Mouse (Mus musculus): Measurements from ENCODE around the gene Cacna1s.

DNA sequence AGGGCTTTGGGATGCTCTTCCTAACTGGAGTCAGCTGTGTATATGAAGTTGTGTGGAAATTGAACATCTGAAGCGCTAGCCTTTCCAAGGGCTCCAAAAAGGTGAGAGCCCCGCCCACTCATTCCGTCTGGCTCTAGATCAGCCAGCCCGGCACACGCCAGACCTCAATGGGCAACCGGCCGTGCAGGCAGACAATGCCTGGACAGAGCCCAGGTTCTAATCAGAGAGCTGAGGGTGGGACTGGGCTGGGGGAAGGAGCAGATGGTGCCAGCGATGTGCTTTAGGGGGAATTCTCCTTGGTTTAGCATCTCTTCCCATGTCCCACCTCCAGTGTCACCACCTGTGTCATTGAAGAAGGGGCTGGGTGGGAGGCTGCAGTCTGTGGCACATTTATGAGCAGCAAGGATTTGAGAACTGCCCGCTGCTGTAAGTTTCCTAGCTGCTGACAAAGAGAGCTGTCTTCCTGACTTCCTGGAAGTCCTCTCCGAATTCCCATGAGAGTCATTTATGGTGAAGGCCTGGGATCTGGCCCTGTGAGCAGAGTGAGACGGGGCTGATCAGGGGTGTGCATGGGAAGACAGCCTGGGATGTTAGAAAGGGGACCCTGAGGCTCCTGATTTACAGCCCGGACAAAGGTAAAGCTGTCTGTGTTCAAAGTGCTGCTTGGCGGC lies 81.2 kb downstream of the Cacna1s start:
- no peak for TF ChIP-seq CTCF (IDR thresholded peaks at IDR 0.05; ENCODE audit: extremely low read depth, insufficient read length, insufficient replicate concordance, low read depth, low read length)
- TF ChIP-seq POLR2A (IDR thresholded peaks at IDR 0.05; ENCODE audit: low read depth, low read length) = no peak

Measured in small intestine, adult 2 months (tissue).